30 mouse cellular contexts compared by ENCODE assay signal in genomic region chr14:100097208-100098189, GRCm38 (mm10).
A peak's percentile ranks its signal among the peaks of the same experiment; 100 is the strongest.
DNase-seq lines count a peak whose midpoint lies in the region; ATAC-seq and TF ChIP-seq lines count a peak whose summit lies in the region.
"Had no signal": no experiment of that assay in that cellular context is flagged by ENCODE, and none has a peak within 500 bp of the region (broad histone marks: within the 10 kb centered on the region; RNA-seq: fewer than 3 reads in every experiment).

No protein-coding gene starts in this region.

- H3K4me3 ChIP-seq in forebrain, embryonic 12.5 days (replicated peaks): no peak overlapping the region
- H3K4me3 ChIP-seq in forebrain, embryonic 16.5 days (replicated peaks; ENCODE audit: low read length): no peak overlapping the region
- no peak overlapping the region for H3K4me3 ChIP-seq in intestine, embryonic 16.5 days (ENCODE audit: low read length)
- no peak overlapping the region for H3K4me3 ChIP-seq in intestine, postnatal 0 days (ENCODE audit: low read depth, low read length)
- H3K4me3 ChIP-seq in lung, postnatal 0 days (ENCODE audit: low read depth, low read length): no peak overlapping the region
- H3K4me3 ChIP-seq: embryonic facial prominence, embryonic 10.5 days; embryonic facial prominence, embryonic 13.5 days; erythroblast, embryonic 14.5 days; heart, adult 2 months; heart, embryonic 10.5 days; heart, embryonic 13.5 days had no signal

- no peak for TF ChIP-seq EP300 in lung, postnatal 0 days (IDR thresholded peaks at IDR 0.05)

- no peaks in the 10 kb centered on the region for H3K27me3 ChIP-seq in forebrain, embryonic 12.5 days
- H3K27me3 ChIP-seq in forebrain, embryonic 16.5 days (replicated peaks; ENCODE audit: control insufficient read depth, insufficient read depth, low read length): no peaks in the 10 kb centered on the region
- no peaks in the 10 kb centered on the region for H3K27me3 ChIP-seq in intestine, embryonic 16.5 days (replicated peaks; ENCODE audit: control insufficient read depth, insufficient read depth, low read length)
- H3K27me3 ChIP-seq in intestine, postnatal 0 days (replicated peaks; ENCODE audit: control insufficient read depth, insufficient read depth, low read length): no peaks in the 10 kb centered on the region
- no peaks in the 10 kb centered on the region for H3K27me3 ChIP-seq in lung, postnatal 0 days (replicated peaks; ENCODE audit: insufficient read depth, low read length)
- H3K27me3 ChIP-seq: embryonic facial prominence, embryonic 13.5 days; heart, embryonic 13.5 days had no signal

- H3K27ac ChIP-seq in forebrain, embryonic 12.5 days: peak overlapping the region; percentile 53; the same call in 1 of the 2 replicates
- no peak overlapping the region for H3K27ac ChIP-seq in forebrain, embryonic 16.5 days (ENCODE audit: low read length)
- H3K27ac ChIP-seq in intestine, embryonic 16.5 days (ENCODE audit: low read length): no peak overlapping the region
- H3K27ac ChIP-seq in intestine, postnatal 0 days (ENCODE audit: low read depth, low read length): no peak overlapping the region
- H3K27ac ChIP-seq in lung, postnatal 0 days (ENCODE audit: low read length): no peak overlapping the region
- H3K27ac ChIP-seq: embryonic facial prominence, embryonic 10.5 days; embryonic facial prominence, embryonic 13.5 days; heart, adult 2 months; heart, embryonic 10.5 days; heart, embryonic 13.5 days; hindbrain, embryonic 14.5 days; hindbrain, postnatal 0 days had no signal

- no peak for ATAC-seq in forebrain, embryonic 12.5 days (ENCODE audit: low FRiP score)
- no peak for ATAC-seq in forebrain, embryonic 16.5 days
- ATAC-seq in intestine, embryonic 16.5 days: 0 out of 2 replicates have a peak, but pooled peaks have one; percentile 57
- no peak for ATAC-seq in intestine, postnatal 0 days
- ATAC-seq in lung, postnatal 0 days: no peak
- ATAC-seq: CD4-positive, CD25-positive, alpha-beta regulatory T cell, adult 4 months; hindbrain, postnatal 0 days; inflammation-experienced regulatory T-cells, adult 6 months had no signal

- DNase-seq in ES-CJ7 (ENCODE audit: low read depth, low spot score) (peak; percentile 12), R1 (ENCODE audit: low read depth, low spot score) (peak; percentile 51)
- no peak for DNase-seq in lung, postnatal 0 days (ENCODE audit: low spot score)
- no peak for DNase-seq in cerebellum, postnatal 36 days
- DNase-seq: adrenal gland, postnatal 10 days; cerebellum, adult 11 months; cerebellum, adult 2 months; cerebellum, adult 9-11 months; cerebellum, postnatal 25 days; embryo, embryonic 11 days; gastrocnemius, postnatal 10 days; gastrocnemius, postnatal 36 days; heart, adult 2 months; heart, postnatal 14 days; heart, postnatal 4 days; kidney, adult 11 months; kidney, adult 8-10 months had no signal

- TF ChIP-seq CTCF in intestine, postnatal 0 days (IDR thresholded peaks at IDR 0.05; ENCODE audit: low read depth): no peak
- TF ChIP-seq CTCF in lung, postnatal 0 days (IDR thresholded peaks at IDR 0.05): no peak

- H3K9ac ChIP-seq in forebrain, embryonic 12.5 days: no peak overlapping the region
- H3K9ac ChIP-seq in forebrain, embryonic 16.5 days (replicated peaks; ENCODE audit: low read depth, low read length): no peak overlapping the region
- no peak overlapping the region for H3K9ac ChIP-seq in intestine, embryonic 16.5 days (ENCODE audit: low read depth, low read length)
- no peak overlapping the region for H3K9ac ChIP-seq in intestine, postnatal 0 days (ENCODE audit: low read depth, low read length)
- no peak overlapping the region for H3K9ac ChIP-seq in lung, postnatal 0 days (replicated peaks; ENCODE audit: low read depth)
- H3K9ac ChIP-seq: embryonic facial prominence, embryonic 13.5 days; heart, embryonic 13.5 days; hindbrain, embryonic 14.5 days had no signal

- peaks cover 18% of the 10 kb centered on the region for H3K4me1 ChIP-seq in forebrain, embryonic 12.5 days
- 0 out of 2 replicates have a peak, but pooled peaks cover 3% of the 10 kb centered on the region for H3K4me1 ChIP-seq in forebrain, embryonic 16.5 days (replicated peaks; ENCODE audit: control insufficient read depth, insufficient read depth, low read length)
- H3K4me1 ChIP-seq in intestine, embryonic 16.5 days (ENCODE audit: control insufficient read depth, insufficient read depth, low read length): 0 out of 2 replicates have a peak, but pooled peaks cover 4% of the 10 kb centered on the region
- H3K4me1 ChIP-seq in intestine, postnatal 0 days (replicated peaks; ENCODE audit: control insufficient read depth, insufficient read depth, low read length): no peaks in the 10 kb centered on the region
- no peaks in the 10 kb centered on the region for H3K4me1 ChIP-seq in lung, postnatal 0 days (ENCODE audit: insufficient read depth, low read depth, low read length)
- H3K4me1 ChIP-seq: embryonic facial prominence, embryonic 13.5 days; heart, embryonic 10.5 days had no signal

- 58% methylated on average over 10 of the region's 10 CpGs for WGBS in forebrain, embryonic 12.5 days
- WGBS in forebrain, embryonic 16.5 days: 65% methylated on average over 10 of the region's 10 CpGs
- 80% methylated on average over 10 of the region's 10 CpGs for WGBS in intestine, embryonic 16.5 days
- 84% methylated on average over 10 of the region's 10 CpGs for WGBS in intestine, postnatal 0 days
- 80% methylated on average over 10 of the region's 10 CpGs for WGBS in lung, postnatal 0 days

- H3K4me2 ChIP-seq in forebrain, embryonic 12.5 days: no peak overlapping the region
- H3K4me2 ChIP-seq in forebrain, embryonic 16.5 days (ENCODE audit: low read length): no peak overlapping the region
- H3K4me2 ChIP-seq in intestine, embryonic 16.5 days (ENCODE audit: low read depth, low read length): no peak overlapping the region
- no peak overlapping the region for H3K4me2 ChIP-seq in intestine, postnatal 0 days (replicated peaks; ENCODE audit: low read depth)
- no peak overlapping the region for H3K4me2 ChIP-seq in lung, postnatal 0 days (replicated peaks; ENCODE audit: low read depth, low read length)
- H3K4me2 ChIP-seq: embryonic facial prominence, embryonic 13.5 days; hindbrain, embryonic 14.5 days had no signal

- H3K36me3 ChIP-seq in forebrain, embryonic 12.5 days (replicated peaks): no peaks in the 10 kb centered on the region
- no peaks in the 10 kb centered on the region for H3K36me3 ChIP-seq in forebrain, embryonic 16.5 days (ENCODE audit: control insufficient read depth, insufficient read depth)
- no peaks in the 10 kb centered on the region for H3K36me3 ChIP-seq in intestine, embryonic 16.5 days (ENCODE audit: control insufficient read depth, insufficient read depth, low read length)
- no peaks in the 10 kb centered on the region for H3K36me3 ChIP-seq in intestine, postnatal 0 days (ENCODE audit: control insufficient read depth, insufficient read depth)
- H3K36me3 ChIP-seq in lung, postnatal 0 days (ENCODE audit: insufficient read depth, low read length): no peaks in the 10 kb centered on the region
- H3K36me3 ChIP-seq: embryonic facial prominence, embryonic 10.5 days; embryonic facial prominence, embryonic 13.5 days; heart, embryonic 10.5 days; heart, embryonic 13.5 days had no signal

- H3K9me3 ChIP-seq in forebrain, embryonic 12.5 days: no peaks in the 10 kb centered on the region
- no peaks in the 10 kb centered on the region for H3K9me3 ChIP-seq in forebrain, embryonic 16.5 days (ENCODE audit: control insufficient read depth, low read length)
- H3K9me3 ChIP-seq in intestine, embryonic 16.5 days (ENCODE audit: control insufficient read depth, low read length): no peaks in the 10 kb centered on the region
- no peaks in the 10 kb centered on the region for H3K9me3 ChIP-seq in intestine, postnatal 0 days (ENCODE audit: control insufficient read depth)
- H3K9me3 ChIP-seq in lung, postnatal 0 days (ENCODE audit: low read length): no peaks in the 10 kb centered on the region
- H3K9me3 ChIP-seq: embryonic facial prominence, embryonic 10.5 days; embryonic facial prominence, embryonic 13.5 days; heart, embryonic 10.5 days; heart, embryonic 13.5 days had no signal

Comparison
In these comparisons a context has a peak if more than half of its experiments do, and no peak if none do; other contexts are left out.
1. DNase-seq: peak in ES-CJ7 (single experiment) and R1 (single experiment); none in lung, postnatal 0 days (single experiment) and cerebellum, postnatal 36 days (0 of 2).